Mouse (Mus musculus) adrenal gland, postnatal 36 days (tissue): ENCODE measurements around the gene Ccnk. TPM values are rescaled to one million over a fixed set of nuclear protein-coding genes. Genes with fewer than 3 reads are reported as not detected.

ENCODE experiments used
- DNase-seq, 2 experiments: peaks; one replicate each; pipeline ENCODE4 v3.0.0; 2021; ENCODE audit warnings: mixed read lengths in 1 of 2
- total RNA-seq, 2 experiments: library from RNA; stranded (reverse); gene quantifications; 2 replicates each; pipeline ENCODE4 v1.2.3; 2021

Ccnk gene
- total RNA-seq, 2 experiments from 2014 or later: 26.6 to 32.9 TPM

DNA sequence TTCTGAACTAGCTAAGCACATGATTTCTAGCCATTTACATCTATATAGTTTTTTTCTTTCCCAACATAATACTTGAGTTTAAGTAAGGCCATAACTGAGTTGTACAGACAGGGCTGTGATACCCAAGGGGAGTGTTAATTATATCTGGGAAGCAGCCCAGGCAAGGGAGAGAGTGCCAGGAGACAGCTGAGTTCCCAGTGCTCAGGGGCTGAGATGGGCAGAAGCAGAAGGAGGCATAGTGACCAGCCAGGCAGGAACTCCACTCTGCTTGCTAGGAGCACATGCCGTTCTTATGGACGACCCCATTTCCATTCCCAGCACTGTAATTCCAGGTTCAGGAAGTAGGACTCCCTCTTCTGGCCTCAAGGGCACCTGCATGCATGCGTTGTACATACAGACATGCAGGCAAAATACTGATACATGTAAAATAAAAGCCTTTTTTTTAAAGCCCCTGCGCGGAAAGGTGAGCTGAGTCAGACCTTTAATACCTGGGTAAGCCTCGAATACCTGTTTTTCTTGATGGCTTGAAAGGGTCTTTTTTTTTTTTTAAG lies 8.2 kb downstream of the Ccnk start:
- DNase-seq: no peak

DNA sequence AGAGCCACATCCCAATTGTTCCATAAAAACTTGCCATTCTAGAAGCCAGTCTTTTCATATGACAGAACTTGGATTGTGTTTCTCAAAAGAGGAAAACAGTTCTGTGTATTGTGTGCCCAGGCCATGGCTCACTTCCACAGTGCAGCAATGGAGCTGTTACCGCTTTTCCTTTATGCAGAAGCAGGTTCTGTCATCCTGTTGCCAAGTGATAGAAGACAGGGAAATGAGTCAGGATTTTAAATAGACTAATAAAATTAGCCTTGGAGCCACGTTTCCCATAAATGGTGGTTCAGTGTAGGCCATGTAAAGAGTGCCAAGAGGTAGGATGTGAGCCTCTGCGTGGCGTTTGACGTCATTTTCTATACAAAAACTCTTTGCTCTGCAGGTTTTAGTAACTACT lies 14.5 kb downstream of the Ccnk start:
- DNase-seq: no peak

DNA sequence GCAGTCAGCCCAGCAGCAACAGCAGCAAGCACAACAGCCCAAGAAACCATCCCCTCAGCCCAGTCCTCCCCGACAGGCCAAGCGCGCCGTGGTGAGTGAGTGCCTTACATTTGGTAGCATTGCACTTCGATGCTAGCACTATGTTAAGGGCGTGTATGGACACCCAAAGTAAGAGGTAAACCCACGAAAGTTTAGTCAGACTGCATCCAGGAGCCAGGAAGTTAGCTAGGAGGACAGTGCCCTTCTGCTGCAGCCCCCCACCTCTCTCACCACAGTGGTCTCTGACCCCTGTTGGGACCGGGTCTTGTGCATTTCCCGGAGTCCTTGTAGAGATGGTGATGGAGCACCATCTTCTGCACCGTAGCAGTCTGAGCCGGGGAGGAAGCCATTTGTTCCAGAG lies 16.4 kb downstream of the Ccnk start:
- no peak for DNase-seq

DNA sequence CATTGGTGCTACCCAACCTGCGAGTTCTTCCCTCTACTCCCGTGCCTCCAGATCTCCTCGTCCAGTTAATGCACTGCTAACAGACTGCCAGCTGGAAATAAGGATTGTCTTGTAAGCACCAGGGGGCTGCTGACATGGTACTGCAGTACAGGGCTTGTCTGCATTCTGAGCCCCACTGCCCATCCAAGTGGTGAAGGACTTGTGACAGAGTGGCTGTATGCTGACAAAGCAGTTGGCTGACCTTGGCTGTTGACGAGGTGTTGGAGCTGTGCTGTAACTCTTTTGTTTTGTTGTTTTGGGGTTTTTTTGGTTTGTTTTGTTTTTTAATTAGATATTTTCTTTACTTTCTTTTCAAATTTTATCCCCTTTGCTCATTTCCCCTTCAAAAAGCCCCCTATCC lies 19.1 kb downstream of the Ccnk start:
- DNase-seq: peak in 1 of 2 experiments; percentile 55

DNA sequence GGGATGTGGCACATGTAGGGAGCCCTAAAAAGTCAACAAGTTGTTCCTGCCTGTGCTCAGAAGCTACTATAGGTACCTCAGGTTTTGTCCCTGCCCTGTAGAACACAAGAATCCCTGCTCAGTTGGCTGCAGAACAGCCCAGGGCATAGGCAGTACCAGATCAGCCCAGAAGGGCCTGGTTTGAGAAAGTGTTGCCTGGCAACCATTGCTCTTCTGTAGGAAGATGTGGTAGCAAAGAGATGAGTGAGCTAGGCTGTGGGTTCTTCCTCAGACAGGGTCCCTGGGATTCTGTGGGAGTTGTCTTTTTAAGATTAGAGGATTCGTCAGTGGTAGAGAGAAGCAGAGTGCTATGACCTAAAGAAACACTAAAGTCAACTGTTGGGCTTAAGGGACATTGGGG lies 20.7 kb downstream of the Ccnk start:
- no peak for DNase-seq

DNA sequence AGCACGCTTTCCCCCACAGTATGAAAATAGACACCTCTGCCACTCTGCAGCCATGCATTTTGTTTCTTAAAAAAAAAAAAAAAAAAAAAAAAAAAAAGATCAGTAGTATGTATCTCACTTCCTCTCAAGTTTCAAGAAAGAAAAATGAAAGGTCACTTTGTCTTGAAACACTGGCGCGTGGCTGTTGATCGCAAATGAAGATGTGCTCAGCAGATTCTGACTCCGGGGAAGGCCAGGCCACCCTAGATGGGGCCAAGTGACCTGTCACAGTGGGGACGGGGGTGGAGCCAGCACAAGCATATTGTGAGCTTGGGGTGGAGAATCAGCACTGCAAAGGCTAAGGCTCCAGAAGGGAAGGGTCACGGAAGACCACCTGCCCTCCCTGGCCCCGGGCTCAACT lies 24.5 kb downstream of the Ccnk start:
- DNase-seq: no peak

DNA sequence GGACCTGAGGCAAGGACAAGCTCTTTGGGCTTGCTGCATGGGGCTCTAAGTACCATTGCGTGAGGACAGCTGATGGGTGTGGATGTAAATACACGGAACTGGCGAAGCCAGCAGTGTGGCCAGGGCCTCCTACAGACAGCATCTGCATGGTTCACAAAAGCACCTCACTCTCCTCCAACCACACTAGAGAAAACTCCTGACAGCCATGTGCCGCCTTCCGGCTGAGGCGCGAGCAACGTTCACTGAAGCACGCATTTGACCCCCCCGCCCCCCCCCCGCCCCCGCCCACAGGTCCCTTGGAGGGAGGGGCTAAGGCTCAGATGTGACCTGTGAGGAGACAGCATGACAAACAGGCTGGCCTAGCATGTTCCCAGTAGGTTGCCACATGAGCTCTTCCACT lies 25.6 kb downstream of the Ccnk start:
- no peak for DNase-seq

DNA sequence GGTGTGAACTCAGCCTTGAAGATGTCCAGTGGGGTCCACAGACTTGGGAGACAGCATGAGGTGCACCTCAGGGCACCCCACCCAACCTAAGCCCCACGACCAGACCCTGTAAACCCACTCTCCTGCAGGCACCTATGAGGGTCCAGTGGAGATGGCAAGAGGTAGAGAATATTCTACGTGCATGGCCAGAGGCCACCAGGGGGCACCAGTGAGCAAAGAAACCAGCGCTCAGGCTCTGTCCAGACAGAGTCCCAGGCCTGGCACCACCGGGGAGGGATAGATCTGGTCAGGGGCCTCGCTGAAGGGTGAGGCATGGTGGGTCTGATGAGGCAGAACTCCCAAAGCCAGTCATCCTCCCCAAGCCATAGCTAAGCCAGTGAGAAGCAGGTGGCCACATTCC lies 27.3 kb downstream of the Ccnk start:
- DNase-seq: peak; percentile 80 to 89

DNA sequence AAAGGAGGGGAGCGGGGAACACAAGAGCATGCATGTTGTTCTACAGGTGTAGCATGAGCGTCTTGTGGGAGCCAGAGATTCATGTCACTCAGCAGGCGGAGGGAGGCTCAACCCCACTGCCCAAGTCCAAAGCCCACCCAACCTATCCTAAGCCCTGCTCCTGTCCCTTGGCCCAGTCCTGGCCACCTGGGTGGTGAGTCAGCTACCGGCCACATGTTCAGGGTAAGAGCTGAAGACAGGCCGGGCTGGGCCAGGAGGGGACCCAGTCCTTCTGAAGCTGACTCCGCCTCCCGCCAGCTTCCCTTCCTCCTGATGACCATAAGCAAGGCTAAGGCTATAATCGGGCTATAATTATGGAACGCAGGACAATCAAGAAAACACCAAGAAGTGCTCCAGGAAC lies 28.8 kb downstream of the Ccnk start:
- DNase-seq: no peak

DNA sequence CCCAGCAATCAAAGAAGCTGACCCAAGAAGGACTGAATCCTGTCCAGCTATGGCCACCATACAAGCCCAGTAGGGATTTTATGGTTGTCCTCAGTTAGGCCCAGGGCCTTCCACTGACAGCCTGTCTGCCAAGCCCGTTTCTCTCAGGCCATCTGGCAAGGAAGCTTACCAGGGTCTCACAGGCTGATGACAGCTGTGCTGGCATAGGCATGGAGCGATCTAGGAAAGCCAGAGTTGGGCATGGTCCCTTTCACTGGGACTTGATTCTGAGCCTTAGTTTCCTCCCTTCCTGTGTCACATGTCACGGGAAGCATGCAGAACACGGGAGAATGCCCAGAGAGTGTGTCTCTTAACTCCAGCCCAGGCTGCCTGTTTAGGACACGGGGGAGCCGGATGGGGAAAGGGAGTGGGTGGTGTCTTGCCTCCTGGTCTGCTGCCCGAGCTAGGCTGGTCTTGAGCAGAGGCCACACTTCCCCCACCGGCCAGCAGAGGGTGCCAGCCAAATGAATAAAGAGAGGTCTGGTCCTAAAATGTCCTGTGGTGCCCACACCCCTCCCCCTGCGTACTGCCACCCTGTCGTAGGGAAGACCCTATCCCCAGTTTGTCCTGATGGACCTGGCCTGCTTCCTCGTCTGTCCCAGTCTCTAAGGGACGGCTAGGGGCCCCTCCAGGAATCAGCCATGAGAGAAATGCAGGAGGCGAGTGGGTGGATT lies 29.5 kb downstream of the Ccnk start:
- DNase-seq: peak; percentile 73 to 81

DNA sequence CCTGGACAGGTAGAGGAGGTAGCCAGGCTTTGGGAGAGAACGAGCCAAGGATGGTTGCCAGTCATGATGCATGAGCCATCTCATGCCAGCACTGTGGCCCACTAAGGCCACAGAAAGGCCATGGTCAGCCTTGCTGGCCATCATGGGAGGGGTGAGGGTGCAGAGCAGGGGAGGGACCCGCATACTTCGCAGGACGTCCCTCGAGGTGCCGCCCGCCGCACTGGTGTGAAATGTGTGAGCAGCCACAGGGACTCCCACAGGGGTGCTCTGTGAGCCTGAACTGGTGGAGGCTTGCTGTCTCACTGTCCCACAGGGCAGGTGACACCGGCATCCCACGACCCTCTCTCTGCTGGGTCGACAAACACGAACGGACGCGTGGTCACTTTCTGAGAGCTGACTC lies 31.2 kb downstream of the Ccnk start:
- DNase-seq: no peak

DNA sequence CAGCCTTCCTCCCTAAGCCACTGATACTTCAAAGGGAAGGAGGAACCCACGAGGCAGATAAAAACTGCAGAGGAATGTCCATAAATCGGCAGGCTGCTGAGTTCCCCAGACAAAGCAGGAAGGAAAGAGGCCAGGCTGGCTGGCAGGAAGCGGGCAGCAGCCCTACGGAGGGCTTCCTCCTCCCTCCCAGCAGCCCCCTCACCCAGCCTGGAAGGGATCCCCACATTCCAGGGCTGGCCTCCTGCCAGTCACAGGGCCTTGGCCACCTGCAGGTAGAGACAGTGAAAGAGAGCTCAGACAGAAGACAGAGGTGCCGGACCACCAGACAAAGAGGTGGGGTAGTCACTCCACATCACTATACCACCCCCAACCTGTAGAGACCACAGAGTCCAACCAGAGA lies 32.7 kb downstream of the Ccnk start:
- no peak for DNase-seq

DNA sequence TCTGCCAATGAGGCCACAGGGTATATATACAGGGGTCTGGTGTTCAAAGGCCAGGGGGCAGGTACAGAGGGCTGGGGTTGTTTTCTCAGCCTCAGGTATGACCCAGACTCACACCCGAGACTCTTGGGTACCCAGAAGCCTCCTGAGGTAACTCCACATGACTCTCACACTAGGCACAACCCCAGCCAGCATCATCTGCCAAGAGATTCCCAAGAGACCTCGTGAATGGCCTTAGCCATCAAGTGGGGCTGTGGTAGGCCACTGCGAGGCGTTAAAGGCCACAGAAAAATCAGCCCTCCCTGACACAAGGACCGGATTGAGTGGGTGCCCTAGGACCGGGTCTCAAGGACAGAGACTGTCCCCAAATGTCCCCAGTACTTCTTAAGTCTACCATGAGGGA lies 33.1 kb downstream of the Ccnk start:
- no peak for DNase-seq

DNA sequence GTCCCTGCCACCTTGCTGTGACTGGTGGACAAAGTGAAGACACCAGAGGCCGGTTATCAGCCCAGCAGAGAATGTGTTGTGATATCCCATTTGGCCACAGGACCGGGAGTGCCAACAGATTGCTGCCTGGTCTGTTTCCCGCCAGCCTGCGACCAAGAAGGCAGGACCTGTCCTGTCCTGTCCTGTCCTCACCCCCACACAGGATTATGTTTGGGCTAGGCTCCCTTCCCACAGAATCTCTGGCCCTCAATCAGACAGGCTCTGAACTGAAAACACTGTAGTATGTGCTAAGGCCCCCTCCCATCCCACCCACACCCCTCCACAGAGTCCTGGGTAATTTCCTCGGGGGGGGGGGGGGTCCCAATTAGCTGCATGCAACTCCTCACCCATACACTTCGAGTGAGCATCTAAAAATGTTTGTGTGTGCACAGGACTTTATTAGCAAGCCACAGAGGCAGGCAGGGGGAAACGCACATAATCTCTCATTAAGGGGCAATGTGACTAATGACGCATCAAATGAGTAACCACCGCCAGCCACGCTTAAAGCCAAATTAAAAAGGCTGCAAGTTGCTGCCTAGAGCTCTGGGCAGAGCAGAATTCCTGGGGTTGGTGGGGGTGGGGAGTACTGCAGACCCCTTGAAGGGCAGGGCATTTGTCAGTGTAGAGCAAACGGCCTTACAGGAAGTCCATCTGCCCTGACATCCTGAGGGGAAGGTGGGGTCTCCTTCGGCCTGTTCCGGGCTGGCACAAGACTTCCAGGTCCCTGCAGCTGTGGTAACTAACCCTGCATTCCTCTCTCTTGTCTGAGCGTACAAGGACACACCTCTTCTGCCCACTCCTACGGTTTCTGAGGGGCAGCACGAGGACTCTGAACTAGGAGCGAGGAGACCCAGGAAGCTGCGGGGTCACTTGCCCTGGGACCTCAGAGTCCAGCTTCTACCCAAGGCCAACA lies 34.0 kb downstream of the Ccnk start:
- no peak for DNase-seq

DNA sequence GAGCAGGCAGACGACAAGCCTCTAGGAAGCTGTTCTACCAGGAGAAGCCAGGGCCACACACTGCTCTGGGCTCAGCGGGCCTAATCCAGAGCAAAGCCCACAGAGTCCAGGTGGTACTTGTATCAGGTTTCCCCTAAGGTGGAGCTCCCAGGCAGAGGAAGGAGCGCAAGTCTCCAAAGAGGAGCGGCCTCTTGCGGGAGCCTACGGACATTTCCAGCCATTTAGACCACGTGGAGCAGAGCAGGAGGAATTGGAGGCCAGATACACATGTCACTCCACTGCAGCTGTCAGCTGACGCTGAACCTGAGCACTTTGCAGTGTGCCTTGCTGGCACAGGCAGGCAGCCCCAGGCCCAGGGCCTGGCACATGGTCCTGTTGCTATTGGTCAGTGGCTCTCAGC lies 35.7 kb downstream of the Ccnk start:
- DNase-seq: no peak

DNA sequence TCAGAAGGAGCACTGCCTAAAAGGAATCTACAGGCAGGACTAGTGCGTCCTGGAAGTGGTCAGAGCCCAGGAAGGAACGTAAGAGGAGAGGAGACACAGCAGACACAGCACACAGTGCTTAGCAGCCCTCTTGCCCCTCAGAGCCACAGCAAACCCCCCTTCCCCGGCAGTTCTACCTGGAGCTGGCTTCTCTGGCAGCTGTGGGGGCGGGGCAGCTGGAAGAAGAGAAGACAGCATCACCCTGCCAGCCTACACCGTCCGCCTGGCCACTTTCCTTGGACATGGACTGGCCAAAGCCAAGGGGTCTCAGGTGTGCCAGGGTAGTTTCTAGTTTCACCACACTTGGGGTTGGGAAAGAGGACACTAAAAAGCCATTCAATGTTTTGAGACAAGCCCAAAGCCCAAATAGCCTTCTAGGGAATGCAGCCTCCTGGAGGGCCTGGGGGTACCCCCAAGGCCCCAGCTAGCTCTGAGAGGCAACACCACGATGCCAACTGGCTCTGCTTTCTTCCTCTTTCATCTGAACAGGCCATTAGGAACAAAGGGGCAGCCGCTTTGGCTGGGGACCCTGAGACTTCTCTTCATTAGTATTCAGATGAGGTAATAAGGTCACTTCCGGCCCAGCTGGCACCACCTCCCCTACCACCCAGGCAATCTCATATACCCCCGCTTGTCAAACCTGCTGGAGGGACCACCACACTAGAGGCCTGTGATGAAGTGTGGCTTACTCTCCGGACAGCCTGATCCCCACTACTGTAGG lies 37.4 kb downstream of the Ccnk start:
- no peak for DNase-seq

DNA sequence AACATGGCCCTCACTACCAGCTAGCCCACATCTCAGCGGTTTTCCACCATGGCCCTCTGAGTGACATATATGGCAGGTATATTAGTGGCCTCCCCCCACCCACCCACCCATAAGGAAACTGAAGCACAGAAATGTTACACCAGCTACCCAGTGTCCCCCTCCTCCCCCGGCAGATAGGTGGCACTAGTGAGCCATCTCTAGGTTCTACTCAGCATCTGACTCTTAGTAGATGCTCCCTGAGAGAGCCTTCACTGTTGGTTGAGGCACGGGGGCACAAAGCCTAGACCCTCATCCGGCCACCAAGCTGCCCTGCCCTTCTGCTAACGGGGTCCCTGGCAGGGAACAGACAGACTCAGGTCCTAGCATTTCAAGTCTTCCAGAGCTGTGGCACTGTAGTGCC lies 38.2 kb downstream of the Ccnk start:
- peak; percentile 65 to 81 for DNase-seq

DNA sequence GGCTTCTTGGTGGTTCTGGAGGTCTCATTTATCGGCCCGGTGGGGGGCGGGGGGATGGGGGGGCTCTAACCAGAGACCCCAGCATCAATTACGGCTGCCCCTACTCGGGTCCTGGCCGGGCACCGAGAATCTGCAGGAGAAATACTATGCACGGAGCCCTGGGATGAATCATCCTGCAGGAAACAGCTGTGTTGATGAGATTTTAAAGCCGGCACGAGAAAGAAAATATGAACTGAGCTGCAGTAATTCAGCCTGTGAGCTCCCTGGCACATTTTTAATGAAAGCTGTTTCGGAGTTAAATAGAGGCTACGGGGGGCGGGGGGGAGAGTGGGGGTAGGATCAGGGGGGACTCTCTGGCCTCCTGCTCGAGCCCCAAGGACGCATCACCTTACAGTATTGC lies 39.8 kb downstream of the Ccnk start:
- DNase-seq: no peak

DNA sequence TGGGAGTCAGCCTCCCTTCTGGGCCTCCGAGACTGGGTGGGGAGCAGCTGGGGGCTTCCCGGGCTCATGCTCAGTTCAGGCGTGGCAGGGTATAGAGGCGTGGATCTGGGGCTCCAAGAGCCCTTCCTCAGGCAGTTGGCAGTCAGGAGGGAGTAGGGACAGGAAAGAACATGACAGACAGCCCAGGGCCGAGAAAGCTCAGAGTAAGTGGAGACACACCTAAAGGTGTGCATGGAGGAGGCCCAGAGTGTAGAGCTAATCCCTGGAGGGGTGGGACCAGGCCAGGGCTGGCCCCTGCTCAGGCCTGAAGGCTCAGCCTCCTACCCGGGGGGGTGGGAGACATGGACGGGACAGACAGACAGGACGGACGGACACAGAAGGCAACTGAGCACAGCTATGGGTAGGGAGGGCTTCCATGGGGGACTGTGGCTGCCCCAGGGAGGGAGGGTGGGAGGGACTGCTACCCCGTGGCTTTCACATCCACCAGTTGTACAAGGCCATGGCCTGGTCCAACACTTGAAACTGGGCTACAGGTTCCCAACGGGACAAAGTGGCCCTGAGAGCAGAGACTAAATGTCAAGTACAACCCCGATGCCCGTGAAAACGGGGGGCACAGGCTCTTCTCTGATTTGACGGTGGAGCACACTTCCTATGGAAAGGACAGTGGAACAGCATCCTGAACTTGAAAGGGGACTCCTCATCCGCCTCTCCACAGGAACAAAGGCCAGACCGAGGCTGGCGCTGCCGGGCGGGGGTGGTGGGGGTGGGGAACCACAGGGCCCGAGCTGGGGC lies 40.6 kb downstream of the Ccnk start:
- DNase-seq: no peak

DNA sequence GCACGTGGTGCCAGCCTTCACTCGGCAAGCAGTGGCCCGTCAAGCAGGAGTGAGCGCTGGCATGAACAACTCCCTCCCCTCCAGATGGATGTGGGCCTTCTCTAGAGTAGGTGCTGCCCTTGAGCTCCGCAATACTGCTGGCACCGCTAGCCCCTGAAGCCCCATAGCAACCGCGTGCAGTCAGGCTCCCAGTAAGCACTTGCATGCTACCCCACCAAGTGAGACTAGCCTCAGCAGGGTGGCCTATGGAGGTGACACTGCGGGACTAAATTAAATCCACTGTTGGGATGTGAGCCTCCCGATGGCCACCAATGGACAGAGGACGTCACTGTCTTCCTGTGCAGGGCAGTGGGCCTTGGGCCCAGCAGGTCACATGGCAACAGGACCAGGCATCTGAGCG lies 41.2 kb downstream of the Ccnk start:
- DNase-seq: no peak

DNA sequence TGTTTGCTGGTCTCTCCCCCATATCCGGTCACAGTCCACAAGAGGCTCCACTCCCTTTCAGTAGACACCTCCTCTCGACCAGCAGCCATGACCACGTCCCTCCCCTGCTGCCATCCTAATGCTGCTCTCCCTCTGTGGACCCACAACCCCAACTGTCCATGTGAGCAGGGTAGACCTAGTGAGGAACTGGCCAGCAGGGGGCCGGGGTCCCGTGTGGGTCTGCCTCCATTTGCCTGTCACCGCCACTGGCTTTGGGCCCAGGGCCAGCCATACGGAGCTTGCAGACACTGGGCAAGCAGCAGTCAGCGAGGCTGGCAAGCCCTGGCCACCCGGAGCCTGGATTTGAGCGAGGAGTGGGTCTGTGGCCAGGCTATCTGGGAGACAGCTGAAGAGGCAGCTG lies 41.8 kb downstream of the Ccnk start:
- no peak for DNase-seq

DNA sequence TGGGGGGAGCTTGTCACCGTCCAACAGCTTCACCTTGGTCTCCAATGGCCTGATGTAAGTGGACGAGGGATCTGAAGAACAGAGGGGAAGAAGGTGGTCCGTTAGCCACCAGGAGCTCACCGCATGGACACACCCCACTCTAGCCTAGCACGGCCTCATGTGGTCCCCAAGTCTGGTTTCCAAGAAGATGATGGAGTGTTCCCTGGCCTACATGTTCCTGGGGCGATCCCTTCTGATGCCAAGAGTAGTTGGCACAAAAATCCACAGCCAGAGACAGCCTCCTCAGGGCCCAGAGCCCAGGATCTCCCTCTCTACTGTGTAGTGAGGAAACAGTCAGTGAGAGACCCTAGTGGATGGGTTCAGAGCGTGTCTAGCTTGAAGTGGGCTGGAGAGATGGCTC lies 42.3 kb downstream of the Ccnk start:
- no peak for DNase-seq
